Mouse (Mus musculus): Measurements from ENCODE around the gene Tcirg1.

Gene Tcirg1

GRCm38 (mm10) chr19:3906795-3907786 lies at the start of gene Tcirg1:
Gene Tcirg1, minus strand, starts transcription at chr19:3907133.
- peak; percentile 77 for DNase-seq (ENCODE audit: low spot score)

DNA sequence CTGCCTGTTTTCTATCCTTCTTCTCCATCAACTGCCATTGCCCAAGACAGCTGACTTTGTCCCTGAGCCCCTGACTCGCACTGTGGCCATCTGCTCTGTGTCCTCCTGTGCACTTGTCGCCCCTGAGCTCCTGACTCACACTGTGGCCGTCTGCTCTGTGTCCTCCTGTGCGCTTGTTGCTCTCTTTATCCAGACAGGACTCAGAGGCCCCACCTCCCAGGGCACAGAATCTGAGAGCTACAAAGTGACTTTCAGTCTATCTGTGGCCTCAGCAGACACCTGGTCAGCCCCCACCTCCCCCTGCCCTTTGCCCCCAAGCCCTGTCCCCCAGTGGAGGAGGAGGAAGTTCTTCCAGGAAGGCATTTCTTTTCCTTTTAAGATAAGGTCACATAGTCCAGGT lies 48.9 kb upstream of the Tcirg1 start:
- no peak for DNase-seq (ENCODE audit: low spot score)

DNA sequence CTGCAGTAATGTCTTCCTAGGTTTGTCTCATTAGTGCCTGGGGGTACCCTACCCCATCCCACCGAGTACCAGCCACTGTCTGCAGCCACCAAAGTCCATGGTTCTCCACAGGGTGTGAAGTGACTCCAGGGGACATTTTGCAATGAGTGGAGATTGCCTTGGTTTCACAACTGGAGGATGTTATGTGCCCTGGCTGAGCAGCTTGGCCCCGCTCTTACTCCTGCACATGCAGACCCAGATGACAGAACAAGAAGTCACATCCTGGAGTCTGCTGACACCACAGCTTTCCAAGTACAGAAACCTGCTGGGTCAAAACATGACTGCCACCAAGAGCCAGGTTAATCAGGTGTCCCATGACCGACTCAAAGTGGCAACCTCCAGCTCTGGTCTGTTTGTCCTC lies 48.1 kb upstream of the Tcirg1 start:
- DNase-seq (ENCODE audit: low spot score): no peak

DNA sequence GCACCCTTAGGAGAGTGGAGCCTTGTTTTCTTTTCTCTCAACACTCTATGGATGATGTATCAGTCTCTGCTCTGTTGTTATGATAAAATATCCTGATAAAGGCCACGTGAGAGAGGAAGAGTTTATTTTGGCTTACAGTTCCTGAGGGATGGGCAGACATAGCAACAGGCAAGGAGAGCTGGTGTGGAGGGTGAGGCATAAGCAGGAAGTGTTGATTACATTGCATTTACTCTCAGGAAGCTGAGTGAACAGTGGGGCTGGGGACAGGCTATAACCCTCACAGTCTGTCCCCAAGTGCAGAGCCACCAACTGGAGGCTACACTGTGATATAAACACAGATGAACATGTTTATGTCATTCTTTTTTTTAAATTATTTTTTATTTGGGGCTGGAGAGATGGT lies 45.2 kb upstream of the Tcirg1 start:
- no peak for DNase-seq (ENCODE audit: low spot score)

GRCm38 (mm10) chr19:3951461-3951860 lies 44.5 kb upstream of the Tcirg1 start:
- DNase-seq (ENCODE audit: low spot score): no peak

- DNase-seq (ENCODE audit: low spot score): no peak
These were observed 43.4 kb upstream of the Tcirg1 start for GRCm38 (mm10) chr19:3950331-3950730.

GRCm38 (mm10) chr19:3948546-3948945 lies 41.6 kb upstream of the Tcirg1 start:
- no peak for DNase-seq (ENCODE audit: low spot score)

DNA sequence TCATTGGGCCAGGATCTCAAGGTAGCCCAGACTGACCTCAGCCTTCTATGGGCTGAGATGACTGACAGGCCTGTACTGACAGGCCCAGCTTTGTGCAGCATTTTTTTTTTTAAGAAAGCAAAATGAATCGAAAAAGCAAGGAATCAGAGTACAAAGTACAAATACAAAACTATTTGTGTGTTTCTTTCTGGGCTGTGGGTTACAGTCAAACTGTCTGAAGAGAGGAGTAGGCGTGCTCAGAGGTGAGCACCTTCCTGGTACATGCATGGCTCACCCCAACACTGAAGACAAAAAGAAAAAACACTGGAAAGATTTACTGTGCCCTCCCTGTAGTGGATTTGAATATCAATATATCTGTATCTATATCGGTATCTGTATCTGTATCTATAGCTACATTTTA lies 40.9 kb upstream of the Tcirg1 start:
- no peak for DNase-seq (ENCODE audit: low spot score)

DNA sequence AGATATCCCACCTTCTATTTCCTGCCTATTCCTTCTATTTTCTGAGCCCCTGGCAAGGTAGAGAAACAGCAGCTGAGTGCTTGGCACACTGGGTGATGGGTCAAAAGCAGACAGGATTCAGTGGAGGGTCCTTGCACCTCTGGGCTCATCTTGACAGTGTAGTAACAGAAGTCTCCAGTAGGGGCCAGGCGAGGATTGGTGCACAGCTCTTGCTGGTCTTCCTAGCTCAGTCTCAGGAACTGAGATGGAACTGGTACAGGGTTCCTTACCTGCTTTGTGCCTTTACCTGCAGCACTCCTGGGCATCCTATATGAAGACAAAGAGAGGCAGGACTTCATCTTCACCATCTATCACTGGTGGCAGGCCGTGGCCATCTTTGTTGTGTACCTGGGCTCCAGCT lies 39.8 kb upstream of the Tcirg1 start:
- DNase-seq (ENCODE audit: low spot score): peak; percentile 71

- DNase-seq (ENCODE audit: low spot score): no peak
These were observed 39.1 kb upstream of the Tcirg1 start for GRCm38 (mm10) chr19:3945872-3946564.

DNA sequence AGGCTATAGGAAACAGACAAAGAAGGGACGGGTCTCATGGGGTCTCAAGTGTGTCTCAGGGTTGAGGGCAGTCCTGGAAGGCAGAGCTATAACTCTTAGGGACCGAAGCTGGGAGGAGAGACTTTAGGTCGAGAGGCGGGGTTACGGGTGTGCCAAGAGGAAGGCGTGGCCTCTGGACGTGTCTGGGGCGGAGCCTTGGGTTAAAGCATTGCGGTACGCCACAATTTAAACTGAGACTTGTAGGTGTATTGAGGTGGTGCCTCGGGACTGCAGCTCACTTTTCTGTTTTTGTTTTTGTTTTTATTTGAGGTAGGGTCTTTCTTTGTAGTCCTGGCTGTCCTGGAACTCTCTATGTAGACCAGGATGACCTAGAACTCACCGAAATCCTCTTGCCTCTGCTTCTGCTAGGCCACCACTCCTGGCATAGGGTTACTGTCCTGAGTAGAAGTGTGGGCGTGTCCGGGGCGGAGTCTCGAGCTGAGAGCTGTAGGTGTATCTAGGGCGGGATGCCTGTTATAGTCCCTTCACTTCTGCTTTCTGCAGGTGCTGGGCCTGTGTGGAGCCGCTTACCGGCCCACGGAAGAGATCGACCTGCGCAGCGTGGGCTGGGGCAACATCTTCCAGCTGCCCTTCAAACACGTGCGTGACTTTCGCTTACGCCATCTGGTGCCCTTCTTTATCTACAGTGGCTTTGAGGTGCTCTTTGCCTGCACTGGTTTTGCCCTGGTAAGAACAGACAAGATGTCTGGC lies 36.2 kb upstream of the Tcirg1 start:
- no peak for DNase-seq (ENCODE audit: low spot score)

DNA sequence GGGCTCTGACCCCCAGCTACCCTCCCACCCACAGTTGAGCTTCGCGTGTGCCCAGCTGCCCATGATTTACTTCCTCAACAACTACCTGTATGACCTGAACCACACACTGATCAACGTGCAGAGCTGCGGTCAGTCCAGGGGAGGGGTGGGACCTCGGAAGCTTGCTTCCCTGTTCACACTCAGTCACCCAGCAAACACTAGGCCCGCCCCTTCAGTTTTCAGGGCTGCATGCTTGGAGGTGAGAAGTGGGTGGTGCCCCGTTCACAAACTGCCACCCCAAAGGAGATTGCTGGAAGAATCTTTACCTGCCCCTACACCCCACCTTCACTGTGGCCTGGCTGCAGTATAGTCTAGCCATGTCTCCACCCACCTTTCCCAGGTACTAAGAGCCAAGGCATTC lies 35.4 kb upstream of the Tcirg1 start:
- DNase-seq (ENCODE audit: low spot score): no peak

DNA sequence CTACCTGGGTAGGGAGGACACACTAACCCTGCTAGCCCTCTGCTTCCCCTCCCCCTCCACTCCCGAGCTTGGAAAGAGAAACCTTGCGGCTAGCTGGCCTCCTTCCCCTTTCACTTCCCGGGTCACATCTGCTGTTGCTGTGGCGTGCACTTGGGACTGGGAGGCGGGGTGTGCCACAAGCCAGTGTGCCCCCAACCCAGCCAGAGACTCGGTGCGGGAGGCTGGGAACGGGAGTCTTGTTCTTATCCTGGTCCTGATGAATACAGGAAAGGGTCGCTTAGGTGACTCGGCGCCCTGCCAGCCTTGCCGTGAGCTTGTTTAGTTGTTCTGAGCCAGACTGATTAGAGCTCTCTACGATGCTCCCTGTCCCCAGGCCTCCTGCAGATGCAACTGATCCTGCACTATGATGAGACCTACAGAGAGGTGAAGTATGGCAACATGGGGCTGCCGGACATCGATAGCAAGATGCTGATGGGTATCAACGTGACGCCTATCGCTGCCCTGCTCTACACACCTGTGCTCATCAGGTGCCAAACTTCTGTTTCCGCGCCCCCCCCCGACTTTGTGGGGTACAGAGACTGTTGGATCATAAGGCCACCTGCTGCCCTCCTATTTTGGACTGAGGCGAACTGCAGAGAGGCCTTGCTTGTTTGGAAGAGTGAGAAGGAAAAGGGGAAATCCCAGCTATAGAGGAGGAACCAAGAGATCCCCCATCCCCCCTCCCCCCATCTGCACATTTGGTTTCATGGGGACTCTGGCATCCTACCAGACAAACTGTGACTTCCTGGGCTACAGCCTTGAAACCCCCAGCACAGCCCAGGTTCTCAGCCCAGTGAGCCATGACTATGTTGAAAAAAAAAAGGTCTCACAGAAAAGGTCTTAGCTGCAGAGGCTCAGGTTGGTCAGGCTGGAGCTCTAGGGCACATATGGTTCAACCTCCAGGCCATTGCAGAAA lies 29.2 kb upstream of the Tcirg1 start:
- peak; percentile 67 for DNase-seq (ENCODE audit: low spot score)

- DNase-seq (ENCODE audit: low spot score): peak; percentile 67
These were observed 28.3 kb upstream of the Tcirg1 start, which contains the start of gene Unc93b1 for GRCm38 (mm10) chr19:3935032-3935895. Gene Unc93b1, plus strand, starts transcription at chr19:3935186.

DNA sequence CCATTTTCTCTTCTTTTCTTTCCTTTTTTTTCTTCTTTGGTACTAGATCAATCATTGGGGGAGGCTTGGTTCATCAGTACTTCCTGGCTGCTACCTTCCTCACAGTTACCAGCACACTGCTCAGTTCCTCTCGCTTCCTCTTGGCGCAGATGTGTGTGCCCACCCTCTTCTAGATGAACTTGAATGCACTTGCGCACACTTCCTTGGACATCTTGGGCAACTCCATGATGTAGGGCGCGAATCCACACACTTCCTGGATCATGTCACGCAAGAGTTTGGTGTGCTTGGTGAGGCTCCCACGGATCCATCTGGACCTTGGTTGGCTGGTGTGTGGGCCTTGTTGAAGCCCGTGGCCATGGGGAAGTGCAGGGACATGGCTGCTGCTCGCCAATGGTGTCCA lies 24.8 kb upstream of the Tcirg1 start:
- DNase-seq (ENCODE audit: low spot score): no peak

GRCm38 (mm10) chr19:3930262-3931057 lies 23.5 kb upstream of the Tcirg1 start:
- DNase-seq (ENCODE audit: low spot score): no peak

DNA sequence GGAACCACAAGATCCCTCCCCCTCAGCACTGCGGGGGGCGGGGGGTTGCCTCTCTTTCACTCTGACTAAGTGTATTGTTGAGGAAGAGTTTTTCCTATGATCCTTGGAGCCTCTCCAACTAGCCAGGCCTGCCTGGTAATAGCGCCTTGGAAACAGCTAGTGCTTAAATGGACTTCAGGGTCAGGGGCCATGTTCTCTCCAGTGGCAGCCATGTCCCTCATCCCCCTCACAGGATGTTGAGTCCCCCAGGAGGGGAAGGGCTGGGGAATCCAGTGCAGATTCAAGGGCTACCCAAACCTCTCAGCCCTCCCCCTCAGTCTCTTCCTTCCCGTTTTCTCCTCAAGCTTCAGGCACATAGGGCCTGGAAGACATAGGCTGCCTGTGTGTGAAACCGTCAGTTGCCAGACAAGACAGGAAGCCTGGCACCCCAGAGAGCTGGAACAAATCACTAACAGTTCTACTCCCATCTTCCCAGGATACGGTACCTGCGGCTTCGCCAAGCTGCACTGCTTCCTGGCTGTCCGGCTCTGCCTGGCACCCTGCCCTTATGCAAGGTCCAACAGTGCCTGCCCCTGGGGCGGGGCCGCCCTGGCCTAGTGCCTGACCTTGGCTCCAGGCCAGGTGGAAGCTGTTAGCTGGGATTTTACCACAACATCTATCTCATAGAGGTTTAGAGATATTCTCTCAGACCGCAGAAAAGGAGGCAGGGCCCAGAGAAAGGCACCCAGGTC lies 22.4 kb upstream of the Tcirg1 start, which contains the start of gene Aldh3b1:
Aldh3b1 (minus strand) TSS at position 598 of the 731 bp plus-strand sequence.
- peak; percentile 83 for DNase-seq (ENCODE audit: low spot score)

DNA sequence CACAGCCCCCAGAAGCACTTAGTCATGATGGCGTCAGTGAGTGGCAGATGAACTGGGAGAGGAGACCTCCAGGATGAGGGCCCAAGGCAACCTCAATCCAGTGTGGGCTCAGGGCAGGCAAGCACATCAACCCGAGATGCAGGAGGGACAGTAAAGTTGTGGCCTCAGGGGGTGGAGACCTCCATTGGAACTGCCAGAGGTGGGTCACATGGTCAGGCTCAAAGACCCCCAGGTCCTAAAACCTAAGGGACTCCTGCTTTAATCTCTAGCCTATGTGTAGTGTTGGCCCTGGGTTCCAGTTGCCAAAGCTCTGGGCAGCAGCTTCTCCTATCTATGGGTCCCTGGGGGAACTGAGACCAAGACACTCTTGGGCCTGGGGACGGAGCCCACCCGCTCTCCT lies 21.8 kb upstream of the Tcirg1 start:
- DNase-seq (ENCODE audit: low spot score): no peak

- DNase-seq (ENCODE audit: low spot score): no peak
These were observed 21.1 kb upstream of the Tcirg1 start for GRCm38 (mm10) chr19:3927989-3928388.
